8 mouse cellular contexts compared by ENCODE assay signal in genomic region chr4:109000961-109001360, GRCm38 (mm10). TPM values are rescaled to one million over a fixed set of nuclear protein-coding genes. Genes with fewer than 3 reads are reported as not detected.
DNase-seq lines count a peak whose midpoint lies in the region; ATAC-seq and TF ChIP-seq lines count a peak whose summit lies in the region.

No protein-coding gene starts in this region.

- TF ChIP-seq POLR2A in bone marrow macrophage, adult 2 months (IDR thresholded peaks at IDR 0.05; ENCODE audit: borderline replicate concordance, low read depth, low read length): no peak

- H3K27ac ChIP-seq in kidney, embryonic 16.5 days (ENCODE audit: low read length): peak overlapping the region; percentile 92
- peak overlapping the region; percentile 73 for H3K27ac ChIP-seq in bone marrow macrophage, adult 2 months (ENCODE audit: insufficient read depth, low read depth, low read length)
- peak overlapping the region; percentile 86 for H3K27ac ChIP-seq in forebrain, embryonic 16.5 days (ENCODE audit: low read length)
- peak overlapping the region; percentile 95 for H3K27ac ChIP-seq in liver, embryonic 16.5 days (ENCODE audit: low read length)

- peak overlapping the region; percentile 65 for H3K4me2 ChIP-seq in kidney, embryonic 16.5 days (replicated peaks; ENCODE audit: low read depth, low read length)
- peak overlapping the region; percentile 76 for H3K4me2 ChIP-seq in forebrain, embryonic 16.5 days (ENCODE audit: low read length)
- peak overlapping the region; percentile 79 for H3K4me2 ChIP-seq in liver, embryonic 16.5 days (ENCODE audit: low read depth, low read length)

- 0% methylated on average over 18 of the region's 18 CpGs for WGBS in kidney, embryonic 16.5 days
- under 1% methylated on average over 18 of the region's 18 CpGs for WGBS in forebrain, embryonic 16.5 days
- 0% methylated on average over 18 of the region's 18 CpGs for WGBS in liver, embryonic 16.5 days (ENCODE audit: insufficient replicate concordance)

- H3K4me3 ChIP-seq in kidney, embryonic 16.5 days (ENCODE audit: low read length): peak overlapping the region; percentile 71
- peak overlapping the region; percentile 72 for H3K4me3 ChIP-seq in bone marrow macrophage, adult 2 months (ENCODE audit: insufficient read depth, low read length)
- peak overlapping the region; percentile 82 for H3K4me3 ChIP-seq in forebrain, embryonic 16.5 days (replicated peaks; ENCODE audit: low read length)
- H3K4me3 ChIP-seq in liver, embryonic 16.5 days (ENCODE audit: low read depth, low read length): peak overlapping the region; percentile 93

- H3K9ac ChIP-seq in kidney, embryonic 16.5 days (replicated peaks; ENCODE audit: low read length): peak overlapping the region; percentile 77
- H3K9ac ChIP-seq in forebrain, embryonic 16.5 days (replicated peaks; ENCODE audit: low read depth, low read length): peak overlapping the region; percentile 88
- H3K9ac ChIP-seq in liver, embryonic 16.5 days (ENCODE audit: low read depth, low read length): peak overlapping the region; percentile 93

- no peak; the same call in 1 of the 2 replicates for ATAC-seq in kidney, embryonic 16.5 days (ENCODE audit: low FRiP score, low TSS enrichment)
- peak; percentile 5; the same call in 1 of the 2 replicates for ATAC-seq in forebrain, embryonic 16.5 days
- ATAC-seq in liver, embryonic 16.5 days (ENCODE audit: low read depth): peak; percentile 22

- TF ChIP-seq CTCF in bone marrow macrophage, adult 2 months (IDR thresholded peaks at IDR 0.05; ENCODE audit: low read depth, low read length): no peak

- DNase-seq in kidney, adult 8-10 months: no peak
- DNase-seq in urinary bladder, postnatal 14 days (ENCODE audit: low spot score): no peak
- DNase-seq in left cerebral cortex, adult 11 months (ENCODE audit: low spot score): no peak
- no peak for DNase-seq in cerebellum, adult 8-10 months

- H3K4me1 ChIP-seq in kidney, embryonic 16.5 days (ENCODE audit: insufficient read depth, low read length): peaks cover 15% of the 10 kb centered on the region
- peaks cover 5% of the 10 kb centered on the region for H3K4me1 ChIP-seq in bone marrow macrophage, adult 2 months (ENCODE audit: control insufficient read depth, insufficient read depth, low read length)
- peaks cover 16% of the 10 kb centered on the region for H3K4me1 ChIP-seq in forebrain, embryonic 16.5 days (replicated peaks; ENCODE audit: control insufficient read depth, insufficient read depth, low read length)
- H3K4me1 ChIP-seq in liver, embryonic 16.5 days (ENCODE audit: control insufficient read depth, low read depth, low read length): peaks cover 9% of the 10 kb centered on the region

- 0 out of 2 replicates have a peak, but pooled peaks cover 5% of the 10 kb centered on the region for H3K36me3 ChIP-seq in kidney, embryonic 16.5 days (ENCODE audit: insufficient read depth, low read length)
- H3K36me3 ChIP-seq in forebrain, embryonic 16.5 days (ENCODE audit: control insufficient read depth, insufficient read depth): no peaks in the 10 kb centered on the region
- peaks cover 3% of the 10 kb centered on the region for H3K36me3 ChIP-seq in liver, embryonic 16.5 days (ENCODE audit: control insufficient read depth, insufficient read depth)

- H3K9me3 ChIP-seq in kidney, embryonic 16.5 days (ENCODE audit: low read length): no peaks in the 10 kb centered on the region
- no peaks in the 10 kb centered on the region for H3K9me3 ChIP-seq in forebrain, embryonic 16.5 days (ENCODE audit: control insufficient read depth, low read length)
- H3K9me3 ChIP-seq in liver, embryonic 16.5 days (replicated peaks; ENCODE audit: control insufficient read depth, low read length): no peaks in the 10 kb centered on the region

- no peaks in the 10 kb centered on the region for H3K27me3 ChIP-seq in kidney, embryonic 16.5 days (ENCODE audit: insufficient read depth, low read length)
- 0 out of 2 replicates have a peak, but pooled peaks cover 2% of the 10 kb centered on the region for H3K27me3 ChIP-seq in forebrain, embryonic 16.5 days (replicated peaks; ENCODE audit: control insufficient read depth, insufficient read depth, low read length)
- H3K27me3 ChIP-seq in liver, embryonic 16.5 days (ENCODE audit: control insufficient read depth, insufficient read depth, low read depth, low read length): no peaks in the 10 kb centered on the region

RNA-seq across cellular contexts. Expression of gene Nrd1, which starts 0.5 kb away (rescaled TPM):
- polyA plus RNA-seq in kidney, embryonic 16.5 days (2015; fragmentation: Nextera tagmentation; extraction: Ambion mirVana): 65.0 and 65.1 TPM in 2 replicates
- 117 and 130 TPM in 2 replicates for polyA plus RNA-seq in bone marrow macrophage, adult 2 months (2012; ENCODE audit: insufficient read depth, insufficient read length, missing spikeins)
- polyA plus RNA-seq in forebrain, embryonic 16.5 days (2015; fragmentation: Nextera tagmentation; extraction: Ambion mirVana): 84.6 and 88.8 TPM in 2 replicates
- polyA plus RNA-seq in liver, embryonic 16.5 days (2015; fragmentation: Nextera tagmentation; extraction: Ambion mirVana): 33.5 and 33.8 TPM in 2 replicates
